23 mouse cellular contexts compared by ENCODE assay signal in genomic region chr17:71705113-71705512, GRCm38 (mm10). TPM values are rescaled to one million over a fixed set of nuclear protein-coding genes. Genes with fewer than 3 reads are reported as not detected.
DNase-seq lines count a peak whose midpoint lies in the region; ATAC-seq and TF ChIP-seq lines count a peak whose summit lies in the region.
"Had no signal": no experiment of that assay in that cellular context is flagged by ENCODE, and none has a peak within 500 bp of the region (broad histone marks: within the 10 kb centered on the region; RNA-seq: fewer than 3 reads in every experiment).

No protein-coding gene starts in this region.

- ATAC-seq in stomach, embryonic 15.5 days (ENCODE audit: insufficient read depth, low FRiP score, low read depth) = peak; percentile 19; the same call in 1 of the 2 replicates
- ATAC-seq in stomach, postnatal 0 days (ENCODE audit: low FRiP score, low TSS enrichment) = no peak
- ATAC-seq: CD4-positive, CD25-positive, alpha-beta regulatory T cell, adult 4 months; forebrain, embryonic 13.5 days; forebrain, postnatal 0 days; intestine, embryonic 16.5 days had no signal

- H3K4me1 ChIP-seq in heart, embryonic 10.5 days = peaks cover 49% of the 10 kb centered on the region
- H3K4me1 ChIP-seq in stomach, embryonic 15.5 days = no peaks in the 10 kb centered on the region
- no peaks in the 10 kb centered on the region for H3K4me1 ChIP-seq in stomach, postnatal 0 days (replicated peaks; ENCODE audit: control insufficient read depth, insufficient read depth)
- H3K4me1 ChIP-seq: embryonic facial prominence, embryonic 10.5 days; forebrain, embryonic 13.5 days had no signal

- H3K4me3 ChIP-seq in gastrocnemius, adult 2 months = no peak overlapping the region
- H3K4me3 ChIP-seq in heart, embryonic 10.5 days = no peak overlapping the region
- no peak overlapping the region for H3K4me3 ChIP-seq in stomach, embryonic 15.5 days (replicated peaks)
- H3K4me3 ChIP-seq in stomach, postnatal 0 days (ENCODE audit: low read depth, low read length) = no peak overlapping the region
- H3K4me3 ChIP-seq: embryonic facial prominence, embryonic 10.5 days; forebrain, embryonic 13.5 days; hindbrain, embryonic 10.5 days had no signal

- H3K4me2 ChIP-seq in stomach, embryonic 15.5 days = no peak overlapping the region
- H3K4me2 ChIP-seq in stomach, postnatal 0 days (replicated peaks; ENCODE audit: low read depth) = no peak overlapping the region
- H3K4me2 ChIP-seq: forebrain, embryonic 13.5 days; hindbrain, embryonic 14.5 days had no signal

- TF ChIP-seq EP300 in stomach, postnatal 0 days (optimal IDR thresholded peaks at IDR 0.05) = no peak

- 0 out of 2 replicates have a peak, but pooled peaks cover 3% of the 10 kb centered on the region for H3K36me3 ChIP-seq in heart, embryonic 10.5 days
- no peaks in the 10 kb centered on the region for H3K36me3 ChIP-seq in stomach, embryonic 15.5 days
- no peaks in the 10 kb centered on the region for H3K36me3 ChIP-seq in stomach, postnatal 0 days (ENCODE audit: control insufficient read depth, insufficient read depth, low read length)
- H3K36me3 ChIP-seq: embryonic facial prominence, embryonic 10.5 days; G1E; hindbrain, embryonic 10.5 days had no signal

- H3K9me3 ChIP-seq in heart, embryonic 10.5 days = 0 out of 2 replicates have a peak, but pooled peaks cover 3% of the 10 kb centered on the region
- no peaks in the 10 kb centered on the region for H3K9me3 ChIP-seq in stomach, embryonic 15.5 days
- no peaks in the 10 kb centered on the region for H3K9me3 ChIP-seq in stomach, postnatal 0 days (ENCODE audit: control insufficient read depth, low read length)
- H3K9me3 ChIP-seq: embryonic facial prominence, embryonic 10.5 days had no signal

- WGBS in heart, embryonic 10.5 days = 47% methylated on average over 1 of the region's 1 CpGs
- 53% methylated on average over 1 of the region's 1 CpGs for WGBS in stomach, embryonic 15.5 days
- 33% methylated on average over 1 of the region's 1 CpGs for WGBS in stomach, postnatal 0 days

- no peak for TF ChIP-seq CTCF in gastrocnemius, adult 2 months (IDR thresholded peaks at IDR 0.05)
- TF ChIP-seq CTCF in stomach, postnatal 0 days (IDR thresholded peaks at IDR 0.05; ENCODE audit: low read depth) = no peak

- H3K27ac ChIP-seq in gastrocnemius, adult 2 months = peak overlapping the region; percentile 63
- H3K27ac ChIP-seq in heart, embryonic 10.5 days = peak overlapping the region; percentile 82
- no peak overlapping the region for H3K27ac ChIP-seq in stomach, embryonic 15.5 days
- no peak overlapping the region; the same call in 1 of the 2 replicates for H3K27ac ChIP-seq in stomach, postnatal 0 days (replicated peaks)
- H3K27ac ChIP-seq: embryonic facial prominence, embryonic 10.5 days; forebrain, embryonic 13.5 days; hindbrain, embryonic 10.5 days; hindbrain, embryonic 14.5 days had no signal

- intact Hi-C loops in gastrocnemius, adult 2 months (cut with DNase I) = no loop called here
- intact Hi-C loops in gastrocnemius, postnatal 36 days (cut with DNase I) = no loop called here
- intact Hi-C loops in heart, postnatal 36 days (cut with DNase I) = loop anchor here (2.0 kb wide), 1 partner anchor 16 kb away; no protein-coding TSS in a partner anchor

- no peak overlapping the region for H3K9ac ChIP-seq in stomach, embryonic 15.5 days
- H3K9ac ChIP-seq in stomach, postnatal 0 days (ENCODE audit: low read length) = no peak overlapping the region
- H3K9ac ChIP-seq: forebrain, embryonic 13.5 days; forebrain, postnatal 0 days; hindbrain, embryonic 14.5 days had no signal

- DNase-seq in gastrocnemius, adult 2 months = peak; percentile 15
- DNase-seq in gastrocnemius, postnatal 36 days = no peak
- DNase-seq in heart, embryonic 10.5 days (ENCODE audit: low spot score) = no peak
- DNase-seq in heart, postnatal 36 days = no peak
- DNase-seq in stomach, postnatal 0 days (ENCODE audit: low spot score) = no peak
- DNase-seq in neural tube, embryonic 10.5 days (ENCODE audit: extremely low spot score, low spot score) = no peak
- DNase-seq: adrenal gland, adult 8-10 months; adrenal gland, postnatal 36 days; B cell, adult 2 months; cerebellum, adult 2 months; forebrain, postnatal 0 days; kidney, adult 2 months had no signal

- H3K27me3 ChIP-seq in heart, embryonic 10.5 days (ENCODE audit: insufficient read depth, poor library complexity, severe bottlenecking) = no peaks in the 10 kb centered on the region
- no peaks in the 10 kb centered on the region for H3K27me3 ChIP-seq in stomach, embryonic 15.5 days (replicated peaks)
- no peaks in the 10 kb centered on the region for H3K27me3 ChIP-seq in stomach, postnatal 0 days (ENCODE audit: control insufficient read depth, insufficient read depth, low read length)
- H3K27me3 ChIP-seq: forebrain, embryonic 13.5 days had no signal

RNA-seq across cellular contexts. Expression of gene Togaram2, which starts 32.1 kb away (rescaled TPM):
- total RNA-seq in gastrocnemius, adult 2 months (2021) = 1 to 10 TPM; 2.1 to 4.5 TPM
- total RNA-seq in gastrocnemius, postnatal 36 days (2021) = 1 to 10 TPM; 2.4 to 2.6 TPM
- polyA plus RNA-seq in heart, embryonic 10.5 days (2016; fragmentation: Nextera tagmentation; extraction: Ambion mirVana) = 1.9 and 3.6 TPM in 2 replicates
- 1 to 10 TPM; 3.9 to 5.9 TPM for total RNA-seq in heart, postnatal 36 days (2021)
- 0.39 and 0.40 TPM in 2 replicates for polyA plus RNA-seq in stomach, embryonic 15.5 days (2015; fragmentation: Nextera tagmentation; extraction: Ambion mirVana)
- polyA plus RNA-seq in stomach, postnatal 0 days (2015; fragmentation: Nextera tagmentation; extraction: Ambion mirVana) = 0.55 and 0.68 TPM in 2 replicates
- total RNA-seq: adrenal gland, postnatal 36 days had no signal
- polyA plus RNA-seq: CD4-positive, CD25-positive, alpha-beta regulatory T cell, adult 4 months; G1E had no signal

RNA-seq across cellular contexts. Expression of gene Pcare, which starts 47.6 kb away (rescaled TPM):
- total RNA-seq in gastrocnemius, adult 2 months (2021) = not detected
- total RNA-seq in gastrocnemius, postnatal 36 days (2021) = not detected
- polyA plus RNA-seq in heart, embryonic 10.5 days (2016; fragmentation: Nextera tagmentation; extraction: Ambion mirVana) = 0.03 TPM in 1 of 2 replicates, not detected in the other
- under 1 TPM; 0.14 to 0.41 TPM for total RNA-seq in heart, postnatal 36 days (2021)
- polyA plus RNA-seq in stomach, embryonic 15.5 days (2015; fragmentation: Nextera tagmentation; extraction: Ambion mirVana) = not detected in 2 replicates
- polyA plus RNA-seq in stomach, postnatal 0 days (2015; fragmentation: Nextera tagmentation; extraction: Ambion mirVana) = 0.04 TPM in 1 of 2 replicates, not detected in the other
- total RNA-seq: adrenal gland, adult 8-10 months; adrenal gland, postnatal 36 days; forebrain, postnatal 0 days; gastrocnemius, adult 8-10 months; gastrocnemius, postnatal 4 days had no signal
- polyA plus RNA-seq: CD4-positive, CD25-positive, alpha-beta regulatory T cell, adult 4 months; cerebellum, adult 2 months; embryonic facial prominence, embryonic 10.5 days; embryonic facial prominence, embryonic 14.5 days; forebrain, embryonic 13.5 days; forebrain, postnatal 0 days; G1E; hindbrain, embryonic 10.5 days; hindbrain, embryonic 14.5 days; intestine, embryonic 16.5 days; kidney, adult 2 months had no signal

Comparison
In these comparisons a context has a peak if more than half of its experiments do, and no peak if none do; other contexts are left out.
1. H3K27ac ChIP-seq: peak in gastrocnemius, adult 2 months (single experiment) and heart, embryonic 10.5 days (single experiment); none in stomach, embryonic 15.5 days (single experiment) and stomach, postnatal 0 days (single experiment).